ENCODE assay signal across 8 mouse cellular contexts in the genomic region with DNA sequence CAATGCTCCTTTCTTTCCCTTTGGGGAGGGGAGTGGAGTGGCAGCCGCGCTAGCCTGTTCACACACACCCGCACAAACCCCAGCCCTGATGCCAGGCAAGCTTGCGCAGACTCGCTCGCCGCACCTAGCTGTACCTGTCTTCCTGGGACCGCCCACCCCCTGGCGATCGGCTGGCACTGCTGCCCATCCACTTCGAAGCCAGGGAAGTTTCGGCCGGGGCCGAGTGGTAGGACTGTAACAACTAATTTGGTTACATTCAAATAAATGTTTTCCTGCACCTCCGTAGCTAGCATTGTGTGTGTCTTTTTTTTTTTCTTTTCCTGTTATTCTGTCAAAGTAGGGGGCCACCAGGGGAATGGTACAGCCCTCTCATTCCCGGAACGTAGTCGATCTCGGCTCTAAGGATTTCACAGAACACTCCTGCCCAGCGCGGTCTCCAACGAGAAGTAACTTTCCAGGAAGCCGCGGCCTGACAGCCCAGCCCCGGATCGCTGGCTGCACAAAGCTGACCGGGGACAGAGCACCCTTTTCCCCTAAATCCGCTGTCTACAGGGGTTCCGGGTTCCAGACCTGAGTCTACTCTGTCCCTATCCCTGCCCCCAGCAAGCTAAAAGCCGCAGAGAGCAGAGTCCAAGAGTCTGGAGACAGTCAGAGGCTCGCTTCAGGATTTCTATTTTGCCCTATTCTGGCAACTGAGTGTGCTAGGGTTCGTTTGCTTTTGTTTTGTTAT. TPM values are rescaled to one million over a fixed set of nuclear protein-coding genes. Genes with fewer than 3 reads are reported as not detected.
DNase-seq lines count a peak whose midpoint lies in the region; ATAC-seq lines count a peak whose summit lies in the region.

No protein-coding gene starts in this region.

- no peak for ATAC-seq in cerebellum, adult (ENCODE audit: insufficient number of reproducible peaks, low FRiP score, low TSS enrichment)
- ATAC-seq in heart, embryonic 15.5 days (replicated peaks; ENCODE audit: insufficient number of reproducible peaks, insufficient read depth, low FRiP score, low read depth): no peak
- ATAC-seq in midbrain, embryonic 15.5 days (replicated peaks): no peak
- no peak for ATAC-seq in inflammation-experienced regulatory T-cells, adult 6 months

- 4% methylated on average over 32 of the region's 32 CpGs for WGBS in heart, embryonic 15.5 days
- 2% methylated on average over 31 of the region's 32 CpGs for WGBS in midbrain, embryonic 15.5 days

- peaks cover 43% of the 10 kb centered on the region for H3K4me1 ChIP-seq in heart, embryonic 15.5 days (replicated peaks)
- H3K4me1 ChIP-seq in midbrain, embryonic 15.5 days: peaks cover 45% of the 10 kb centered on the region

- H3K27ac ChIP-seq in heart, embryonic 15.5 days: no peak overlapping the region
- no peak overlapping the region for H3K27ac ChIP-seq in midbrain, embryonic 15.5 days

- H3K9ac ChIP-seq in heart, embryonic 15.5 days: peak overlapping the region; percentile 59
- peak overlapping the region; percentile 43 for H3K9ac ChIP-seq in midbrain, embryonic 15.5 days

- H3K4me3 ChIP-seq in heart, embryonic 15.5 days: peak overlapping the region; percentile 53
- H3K4me3 ChIP-seq in midbrain, embryonic 15.5 days: peak overlapping the region; percentile 38

- H3K4me2 ChIP-seq in heart, embryonic 15.5 days: peak overlapping the region; percentile 93
- peak overlapping the region; percentile 82 for H3K4me2 ChIP-seq in midbrain, embryonic 15.5 days

- DNase-seq in cerebellum, adult 11 months: peak; percentile 35
- peak; percentile 42 to 57 for DNase-seq in cerebellum, postnatal 25 days
- peak; percentile 61 for DNase-seq in kidney, postnatal 14 days
- DNase-seq in layer of hippocampus, adult 9-10 months (ENCODE audit: low spot score): no peak

- H3K36me3 ChIP-seq in heart, embryonic 15.5 days: no peaks in the 10 kb centered on the region
- no peaks in the 10 kb centered on the region for H3K36me3 ChIP-seq in midbrain, embryonic 15.5 days (replicated peaks)

- no peaks in the 10 kb centered on the region for H3K9me3 ChIP-seq in heart, embryonic 15.5 days (replicated peaks)
- H3K9me3 ChIP-seq in midbrain, embryonic 15.5 days: no peaks in the 10 kb centered on the region

- H3K27me3 ChIP-seq in heart, embryonic 15.5 days: peaks cover 9% of the 10 kb centered on the region; the same call in 1 of the 2 replicates
- peaks cover 55% of the 10 kb centered on the region for H3K27me3 ChIP-seq in midbrain, embryonic 15.5 days (replicated peaks)

RNA-seq across cellular contexts. Expression of a gene that starts 7.1 kb away (rescaled TPM):
- not detected in 2 replicates for polyA plus RNA-seq in heart, embryonic 15.5 days (2015; fragmentation: Nextera tagmentation; extraction: Ambion mirVana)
- polyA plus RNA-seq in midbrain, embryonic 15.5 days (2015; fragmentation: Nextera tagmentation; extraction: Ambion mirVana): not detected in 2 replicates
- not detected for polyA plus RNA-seq in inflammation-experienced regulatory T-cells, adult 6 months (2017; shearing (Covaris generic))

RNA-seq across cellular contexts. Expression of a gene that starts 7.5 kb away (rescaled TPM):
- 0.66 and 0.82 TPM in 2 replicates for polyA plus RNA-seq in heart, embryonic 15.5 days (2015; fragmentation: Nextera tagmentation; extraction: Ambion mirVana)
- 0.47 and 0.57 TPM in 2 replicates for polyA plus RNA-seq in midbrain, embryonic 15.5 days (2015; fragmentation: Nextera tagmentation; extraction: Ambion mirVana)
- polyA plus RNA-seq in inflammation-experienced regulatory T-cells, adult 6 months (2017; shearing (Covaris generic)): 10 to 100 TPM in 2 of 3 experiments, 1 to 10 TPM in 1; 8.4 to 28.5 (median 10.2) TPM

RNA-seq across cellular contexts. Expression of a gene that starts 49.0 kb away (rescaled TPM):
- polyA plus RNA-seq in heart, embryonic 15.5 days (2015; fragmentation: Nextera tagmentation; extraction: Ambion mirVana): not detected in 2 replicates
- 0.11 and 0.22 TPM in 2 replicates for polyA plus RNA-seq in midbrain, embryonic 15.5 days (2015; fragmentation: Nextera tagmentation; extraction: Ambion mirVana)
- not detected for polyA plus RNA-seq in inflammation-experienced regulatory T-cells, adult 6 months (2017; shearing (Covaris generic))
